Mouse (Mus musculus) lung, postnatal 36 days (tissue): ENCODE results near the gene Dnaja3.

ENCODE experiments used
- DNase-seq: peaks from one replicate; pipeline ENCODE4 v3.0.0; 2022; ENCODE audit warnings: mixed read lengths

Dnaja3 gene

DNA sequence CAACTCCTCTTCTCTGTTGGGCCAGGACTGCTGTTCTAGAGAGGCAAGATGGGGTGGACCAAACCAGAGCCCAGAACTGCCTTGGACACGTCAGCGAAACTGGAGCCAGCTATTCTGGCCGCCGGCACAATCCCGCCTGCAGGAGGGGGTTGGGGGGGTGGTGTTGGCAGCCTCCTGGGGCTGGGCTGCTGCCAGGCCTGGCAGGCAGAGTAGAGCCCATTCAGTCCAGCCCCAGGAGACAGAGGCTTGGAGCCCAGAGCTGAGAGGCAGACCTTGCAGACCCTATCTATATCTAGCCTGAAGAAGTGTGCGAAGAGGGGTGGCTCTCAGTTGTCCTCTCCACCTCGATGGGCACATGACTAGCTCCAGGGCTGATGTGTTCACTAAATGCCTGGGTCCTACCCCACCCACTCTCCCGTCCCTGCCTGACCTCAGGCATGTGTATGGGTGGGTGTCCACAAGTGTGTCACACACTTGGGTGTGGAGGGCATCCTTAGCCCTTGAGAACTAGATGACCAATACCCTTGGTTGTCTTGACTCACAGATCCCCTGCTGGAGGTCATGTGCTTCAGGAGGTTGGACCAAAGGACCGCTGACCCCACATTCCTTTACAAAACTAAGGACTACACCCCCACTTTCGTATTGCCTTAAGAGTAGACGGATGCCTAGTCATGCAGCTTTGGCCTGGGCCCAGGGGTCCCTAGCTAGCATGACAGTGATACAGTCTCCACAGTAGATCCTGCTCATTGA, 4.1 kb downstream of the Dnaja3 start:
- DNase-seq, result peak; percentile 91

DNA sequence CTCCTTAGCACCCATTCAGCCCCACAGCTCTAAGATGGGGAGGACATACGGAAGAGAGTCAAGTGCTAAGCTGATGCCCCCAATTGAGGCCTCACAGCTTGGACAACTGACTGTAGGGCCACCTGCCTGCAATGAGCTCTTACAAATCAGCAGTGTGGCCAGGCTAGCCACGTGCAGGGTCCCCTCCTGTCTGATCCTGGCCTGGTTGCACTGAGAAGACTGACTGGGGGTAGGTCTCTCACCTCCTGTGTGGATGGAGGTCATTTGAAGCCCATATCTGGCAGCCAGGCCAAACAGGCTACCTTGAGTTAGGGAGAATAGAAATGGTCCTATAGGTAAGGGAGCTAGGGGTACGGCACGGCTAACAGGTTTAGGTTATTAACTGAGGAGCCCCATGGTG, 6.1 kb downstream of the Dnaja3 start:
- no peak for DNase-seq

DNA sequence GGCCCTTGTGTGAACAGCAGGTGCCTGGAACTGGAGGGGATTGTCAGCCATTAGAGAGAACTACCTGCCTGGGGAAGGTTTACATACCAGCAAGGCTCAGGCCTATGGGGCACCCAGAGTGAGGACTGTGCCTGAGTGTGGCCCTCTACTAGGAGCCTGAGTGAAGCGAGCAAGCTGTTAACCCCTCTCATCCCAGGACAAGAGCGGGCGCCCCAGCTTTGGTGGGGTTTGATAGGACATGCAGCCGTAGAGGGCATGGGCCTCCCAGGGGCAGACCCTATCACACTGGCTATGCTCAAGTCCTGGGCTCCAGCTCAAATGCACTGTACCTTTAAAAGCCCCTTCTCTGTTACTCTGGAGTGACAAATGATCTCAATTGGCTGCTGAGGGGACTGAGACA, 7.0 kb downstream of the Dnaja3 start:
- DNase-seq, result no peak

DNA sequence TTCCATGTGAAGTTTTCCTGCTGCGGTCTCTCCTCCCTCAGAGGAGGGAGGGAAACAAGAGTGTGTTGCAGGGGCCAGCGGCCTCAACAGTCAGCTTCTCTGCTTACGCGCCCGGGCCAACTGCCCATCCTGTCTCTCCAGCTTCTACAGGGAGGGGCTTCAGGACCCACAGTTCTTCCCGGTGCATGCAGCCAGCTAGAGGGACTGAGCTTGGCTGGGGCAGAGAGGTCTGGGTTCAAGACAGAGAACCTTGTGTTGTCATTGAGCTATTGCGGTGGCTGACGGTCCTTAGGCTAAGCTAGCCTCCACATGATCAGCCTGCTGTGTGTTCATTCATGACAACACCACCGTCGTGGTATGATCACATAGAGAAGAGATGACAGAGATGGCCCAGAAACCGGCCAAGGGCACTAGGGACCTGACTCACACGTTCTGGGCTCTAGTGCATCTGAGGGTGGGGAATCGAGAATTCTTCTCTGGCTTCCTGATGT, 7.9 kb downstream of the Dnaja3 start:
- peak; percentile 49 for DNase-seq

DNA sequence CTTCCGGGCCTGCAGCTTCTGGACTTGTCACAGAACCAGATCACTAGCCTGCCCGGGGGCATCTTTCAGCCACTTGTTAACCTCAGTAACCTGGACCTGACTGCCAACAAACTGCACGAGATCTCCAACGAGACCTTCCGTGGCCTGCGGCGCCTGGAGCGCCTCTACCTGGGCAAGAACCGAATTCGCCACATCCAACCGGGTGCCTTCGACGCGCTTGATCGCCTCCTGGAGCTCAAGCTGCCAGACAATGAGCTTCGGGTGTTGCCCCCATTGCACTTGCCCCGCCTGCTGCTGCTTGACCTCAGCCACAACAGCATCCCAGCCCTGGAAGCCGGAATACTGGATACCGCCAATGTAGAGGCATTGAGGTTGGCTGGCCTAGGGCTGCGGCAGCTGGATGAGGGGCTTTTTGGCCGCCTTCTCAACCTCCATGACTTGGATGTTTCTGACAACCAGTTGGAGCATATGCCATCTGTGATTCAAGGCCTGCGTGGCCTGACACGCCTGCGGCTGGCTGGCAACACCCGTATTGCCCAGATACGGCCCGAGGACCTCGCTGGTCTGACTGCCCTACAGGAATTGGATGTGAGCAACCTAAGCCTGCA, 8.7 kb downstream of the Dnaja3 start:
- no peak for DNase-seq

DNA sequence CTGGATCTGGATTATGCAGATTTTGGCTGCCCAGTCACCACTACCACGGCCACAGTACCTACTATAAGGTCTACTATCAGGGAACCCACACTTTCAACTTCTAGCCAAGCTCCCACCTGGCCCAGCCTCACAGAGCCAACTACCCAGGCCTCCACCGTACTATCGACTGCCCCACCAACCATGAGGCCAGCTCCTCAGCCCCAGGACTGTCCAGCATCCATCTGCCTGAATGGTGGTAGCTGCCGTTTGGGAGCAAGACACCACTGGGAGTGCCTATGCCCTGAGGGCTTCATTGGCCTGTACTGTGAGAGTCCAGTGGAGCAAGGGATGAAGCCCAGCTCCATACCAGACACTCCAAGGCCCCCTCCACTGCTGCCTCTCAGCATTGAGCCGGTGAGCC, 9.4 kb downstream of the Dnaja3 start:
- no peak for DNase-seq

DNA sequence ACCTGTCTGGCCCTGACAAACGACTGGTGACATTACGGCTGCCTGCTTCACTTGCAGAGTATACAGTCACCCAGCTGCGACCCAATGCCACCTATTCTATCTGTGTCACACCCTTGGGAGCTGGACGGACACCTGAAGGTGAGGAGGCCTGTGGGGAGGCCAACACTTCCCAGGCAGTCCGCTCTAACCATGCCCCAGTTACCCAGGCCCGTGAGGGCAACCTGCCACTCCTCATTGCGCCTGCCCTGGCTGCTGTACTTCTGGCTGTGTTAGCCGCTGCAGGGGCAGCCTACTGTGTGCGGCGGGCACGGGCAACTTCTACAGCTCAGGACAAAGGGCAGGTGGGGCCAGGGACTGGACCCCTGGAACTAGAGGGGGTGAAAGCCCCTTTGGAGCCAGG, 9.9 kb downstream of the Dnaja3 start:
- DNase-seq, result no peak

DNA sequence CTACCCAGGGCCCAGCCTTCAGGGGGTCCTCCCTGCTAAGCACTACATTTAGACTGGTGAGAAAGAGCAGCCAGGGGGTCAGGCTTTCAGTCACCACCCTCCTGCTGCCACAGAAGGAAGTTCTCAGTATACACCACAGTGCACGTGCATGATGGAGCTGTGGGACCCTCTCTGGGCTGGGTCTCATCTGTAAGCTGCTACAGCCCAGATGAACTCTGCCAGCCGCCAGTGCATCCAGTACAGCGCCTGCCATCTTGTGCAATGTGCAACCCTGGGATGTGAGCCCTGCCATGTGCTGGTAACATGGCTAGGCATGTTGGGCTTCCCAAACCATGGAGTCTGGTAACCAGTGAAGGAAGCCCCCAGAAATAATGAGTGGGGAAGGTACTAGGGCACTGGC, 10.4 kb downstream of the Dnaja3 start:
- DNase-seq, result no peak

DNA sequence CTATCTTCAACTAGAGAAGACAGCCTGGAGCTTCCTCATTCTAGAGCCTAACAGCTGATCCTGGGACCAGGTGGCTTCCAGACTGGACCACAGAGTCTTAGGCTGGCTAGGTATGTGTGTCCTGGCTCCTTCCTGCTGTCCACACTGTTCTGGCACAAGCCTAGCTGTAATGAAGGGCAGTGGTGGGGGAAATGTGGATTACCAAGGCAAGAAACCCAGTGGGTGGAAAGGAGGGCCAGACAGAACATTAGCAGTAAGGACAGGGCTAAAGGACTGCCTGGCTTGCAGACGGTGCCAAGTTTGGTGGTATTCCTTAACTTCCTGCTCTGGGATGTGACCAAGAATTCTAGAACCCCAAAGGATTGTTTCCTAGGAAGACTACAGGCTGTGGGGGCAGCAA, 11.3 kb downstream of the Dnaja3 start:
- DNase-seq, result no peak

DNA sequence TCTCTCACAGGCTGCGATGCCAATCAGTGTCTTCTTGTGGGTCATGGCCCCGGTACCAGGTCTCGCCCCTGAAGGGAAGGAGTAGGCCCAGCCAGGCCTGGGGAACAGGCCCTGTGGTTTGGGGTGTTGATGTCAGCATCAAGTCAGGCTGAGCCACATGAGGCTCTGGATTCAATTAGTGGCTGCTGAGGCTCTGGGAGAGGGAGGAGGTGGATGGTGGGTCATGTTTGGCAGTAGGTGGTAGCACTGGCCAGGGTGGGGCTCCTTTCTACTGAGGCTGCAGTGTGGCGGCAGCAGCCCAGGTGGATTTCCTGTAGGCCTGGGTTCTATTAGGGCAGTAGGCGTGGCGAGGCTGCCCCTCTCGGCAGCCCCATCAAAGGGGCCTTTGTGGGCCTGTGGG, 11.8 kb downstream of the Dnaja3 start:
- no peak for DNase-seq

DNA sequence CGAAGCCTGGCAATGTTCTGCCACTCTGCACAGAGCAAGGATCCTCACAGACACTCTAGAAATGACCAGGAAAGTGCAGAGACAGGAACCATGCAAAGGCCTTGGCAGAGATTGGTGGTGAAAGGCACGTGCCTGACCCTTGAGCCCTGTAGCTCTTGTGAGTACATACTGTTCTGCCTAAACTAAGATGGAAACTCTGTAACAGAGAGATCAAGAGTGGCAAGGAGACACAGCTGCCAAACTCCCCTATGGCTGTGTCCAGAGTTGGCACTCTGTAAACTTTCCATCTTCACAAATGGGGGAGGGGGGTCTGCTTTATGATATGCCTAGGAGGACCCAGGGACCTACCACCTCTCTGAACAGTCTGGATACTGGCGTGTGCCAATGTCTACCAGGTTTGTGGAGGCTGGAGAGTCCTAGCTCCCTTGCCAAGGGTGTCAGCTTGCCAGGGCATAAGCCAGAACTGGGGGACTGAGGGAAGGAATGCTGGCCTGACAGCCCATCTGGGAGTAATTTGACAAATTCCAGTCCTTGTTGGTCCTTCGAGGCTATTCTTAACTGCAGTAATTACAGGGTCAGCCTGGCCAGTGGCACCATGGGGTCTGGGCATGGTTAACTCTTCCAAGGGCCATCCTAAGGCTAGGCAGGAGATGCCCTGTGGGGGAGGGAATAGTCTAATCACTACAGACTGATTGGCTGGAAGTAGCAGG, 13.1 kb downstream of the Dnaja3 start:
- peak; percentile 63 for DNase-seq

DNA sequence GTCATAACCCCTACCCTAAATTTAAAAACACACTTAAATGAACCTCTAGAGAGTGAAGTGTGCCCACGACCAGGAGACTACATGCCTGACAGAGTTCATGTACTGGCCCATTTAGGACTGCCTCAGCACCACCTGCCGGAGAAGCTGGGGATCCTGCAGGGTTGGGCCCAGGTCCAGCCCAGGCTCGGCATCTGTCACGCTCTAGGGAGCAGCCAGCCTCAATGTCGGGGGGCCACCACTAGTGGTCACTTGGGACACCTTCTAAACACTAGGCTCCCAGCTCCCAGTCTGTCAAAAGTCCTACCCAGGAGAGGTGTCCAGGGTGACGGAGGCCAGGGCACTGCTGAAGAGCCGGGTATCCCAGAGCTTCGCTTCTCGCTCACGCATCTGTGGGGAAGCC, 14.9 kb downstream of the Dnaja3 start:
- DNase-seq, result peak; percentile 29

DNA sequence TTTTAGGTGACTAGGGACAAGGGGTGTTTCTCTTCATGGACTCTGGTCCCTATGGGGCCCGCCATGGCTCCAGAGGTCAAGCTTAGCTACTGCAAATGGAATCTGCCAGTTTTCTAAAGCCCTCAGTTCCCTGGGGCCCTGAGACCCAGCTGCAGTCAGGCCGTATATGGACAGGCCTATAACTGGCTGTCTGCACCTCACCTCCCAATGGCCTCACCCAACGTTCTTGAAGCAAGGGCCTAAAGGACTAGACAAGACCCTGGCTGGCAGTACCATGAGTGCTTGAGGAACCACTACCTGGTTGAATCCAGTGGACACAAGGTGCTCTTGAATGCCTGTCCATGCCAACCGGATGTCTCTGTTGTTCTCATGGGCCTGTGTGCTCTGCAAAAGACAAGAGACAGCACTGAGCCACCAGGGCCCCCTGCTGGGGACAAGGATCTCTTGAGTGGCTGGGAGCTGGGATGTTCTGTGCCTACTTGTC, 15.5 kb downstream of the Dnaja3 start:
- peak; percentile 76 for DNase-seq

DNA sequence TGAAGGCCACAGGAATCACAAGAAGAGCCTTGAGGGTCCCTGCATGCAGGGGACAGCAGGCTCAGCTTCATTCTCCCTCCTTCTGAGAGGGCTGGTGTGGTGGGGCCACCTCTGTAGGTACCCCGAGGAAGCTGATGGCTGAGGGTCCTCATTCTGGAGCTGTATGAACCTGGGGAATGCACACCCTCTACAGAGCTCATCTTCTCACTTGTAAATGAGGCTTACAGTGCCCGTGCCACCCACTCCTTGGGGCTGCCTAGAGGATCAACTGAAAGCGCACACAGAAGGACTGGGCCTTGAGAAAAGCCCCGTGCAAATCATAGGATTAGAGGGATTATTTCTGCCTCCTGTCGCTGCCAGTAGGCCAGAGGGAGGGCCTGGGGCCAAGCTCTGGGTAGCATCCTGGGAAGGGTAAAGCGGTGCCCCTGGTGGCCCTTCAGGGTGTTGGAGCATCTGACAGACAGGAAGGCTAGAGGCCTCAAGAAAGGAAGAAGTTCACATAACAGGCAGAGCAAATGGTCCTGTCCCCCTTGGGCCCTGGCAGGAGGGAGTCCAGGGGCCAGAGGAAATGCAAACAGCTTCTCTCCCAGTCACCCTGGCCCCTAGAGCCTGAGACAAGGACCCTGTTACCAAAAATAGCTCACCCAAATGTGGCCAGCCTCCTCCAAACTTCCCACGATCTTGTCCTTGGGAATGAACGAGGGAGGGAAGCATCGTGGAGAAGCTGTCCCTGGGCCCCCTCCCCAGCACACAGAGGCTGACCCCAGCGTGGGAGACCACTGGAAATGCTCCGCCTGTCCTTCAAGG, 16.2 kb downstream of the Dnaja3 start:
- DNase-seq, result peak; percentile 23

DNA sequence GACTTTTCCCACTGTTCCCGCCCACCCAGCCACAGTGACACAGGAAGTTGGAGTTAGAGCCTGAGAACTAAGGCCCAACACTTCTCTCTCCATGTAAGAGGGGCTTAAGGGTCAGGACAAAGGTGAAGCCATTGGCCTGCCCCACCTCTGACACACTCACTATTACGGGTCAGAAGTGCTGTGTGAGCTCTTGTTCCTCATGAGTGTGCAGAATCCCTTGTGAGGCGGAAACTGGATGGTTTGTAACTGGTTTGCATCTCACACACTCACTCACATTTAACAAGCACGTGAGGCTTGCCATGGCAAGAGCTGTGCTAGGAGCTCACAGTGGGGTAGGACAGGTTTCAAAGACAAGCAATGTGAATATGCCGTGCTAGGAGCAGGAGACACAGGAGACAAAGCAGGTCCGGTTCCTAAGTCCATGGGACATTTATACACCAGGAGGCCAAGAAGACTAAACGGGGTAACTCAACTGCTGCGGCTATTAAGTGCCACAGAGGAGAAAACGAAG, 16.8 kb downstream of the Dnaja3 start:
- peak; percentile 14 for DNase-seq

DNA sequence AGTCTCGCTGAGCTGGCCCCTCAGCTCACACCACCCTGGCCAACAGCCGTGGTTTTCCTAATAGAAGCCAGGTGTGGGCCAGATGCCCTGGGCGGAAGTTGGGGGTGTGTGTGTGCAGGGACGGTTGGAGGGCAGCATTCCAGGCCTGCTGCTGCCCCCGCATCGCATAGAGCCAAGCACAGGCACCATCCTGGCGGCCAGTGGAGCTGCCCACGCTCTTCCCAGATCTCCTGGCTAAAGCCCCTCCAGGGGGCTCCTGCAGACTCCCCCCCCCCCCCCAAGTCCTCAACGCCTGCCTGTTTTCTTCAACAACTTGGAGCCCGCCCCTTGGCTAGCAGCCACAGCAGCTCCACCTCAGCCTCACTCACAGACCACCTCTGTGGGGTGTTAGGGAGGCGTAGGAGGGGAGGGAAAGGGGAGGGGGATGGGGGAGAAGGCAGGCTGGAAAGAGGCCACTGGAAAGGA, 19.0 kb downstream of the Dnaja3 start:
- peak; percentile 21 for DNase-seq

DNA sequence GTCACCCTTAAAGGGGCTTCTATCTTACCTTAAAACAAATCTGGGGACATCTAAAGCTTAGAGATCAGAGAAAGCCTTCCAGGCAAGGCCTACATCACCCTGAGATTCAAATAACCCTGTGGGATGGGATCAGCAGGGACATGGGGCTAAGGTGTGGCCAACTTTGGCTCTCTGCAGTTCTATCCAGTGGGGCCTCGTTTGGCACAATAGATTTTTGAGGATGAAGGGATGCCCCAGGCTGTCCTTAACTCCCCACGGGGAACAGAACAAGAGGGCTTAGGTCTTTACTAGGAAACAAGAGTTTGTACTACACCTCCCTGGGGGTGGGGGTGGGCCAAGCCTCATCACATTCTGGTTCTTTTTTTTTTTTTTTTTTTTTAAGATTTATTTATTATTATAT, 19.5 kb downstream of the Dnaja3 start:
- DNase-seq, result no peak

DNA sequence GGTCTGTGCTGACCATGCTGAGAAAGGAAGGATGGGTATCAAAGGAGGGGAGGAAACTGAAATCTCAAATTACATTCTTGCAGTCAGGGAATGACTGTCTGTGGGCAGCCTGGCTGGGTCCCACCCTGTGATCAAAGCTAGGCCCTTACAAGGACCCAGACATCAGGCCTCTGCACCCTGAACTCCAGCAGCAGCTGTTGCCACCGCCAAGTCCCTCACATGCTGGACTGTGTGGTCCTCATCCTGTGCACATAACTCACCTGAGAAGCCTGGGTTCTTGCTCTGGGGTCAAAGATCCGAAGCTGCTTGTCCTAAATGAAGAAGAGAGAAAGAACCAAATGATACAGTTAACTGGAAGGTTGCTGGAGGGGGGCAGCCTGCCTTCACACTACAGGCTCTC, 21.8 kb downstream of the Dnaja3 start:
- no peak for DNase-seq

DNA sequence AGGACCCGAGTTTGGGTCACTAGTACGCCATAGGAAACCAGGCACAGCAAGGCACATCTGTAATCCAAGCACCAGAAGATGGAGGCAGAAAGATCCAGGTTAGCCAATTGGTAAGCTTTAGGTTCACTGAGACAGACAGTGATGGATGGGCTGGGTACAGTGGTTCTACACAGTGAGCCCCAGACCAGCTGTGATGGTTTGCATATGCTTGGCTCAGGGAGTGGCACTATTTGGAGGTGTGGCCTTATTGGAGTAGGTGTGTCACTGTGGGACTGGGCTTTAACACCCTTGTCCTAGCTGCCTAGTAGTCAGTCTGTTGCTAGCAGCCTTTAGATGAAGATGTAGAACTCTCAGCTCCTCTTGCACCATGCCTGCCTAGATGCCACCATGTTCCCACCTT, 24.0 kb downstream of the Dnaja3 start:
- no peak for DNase-seq

DNA sequence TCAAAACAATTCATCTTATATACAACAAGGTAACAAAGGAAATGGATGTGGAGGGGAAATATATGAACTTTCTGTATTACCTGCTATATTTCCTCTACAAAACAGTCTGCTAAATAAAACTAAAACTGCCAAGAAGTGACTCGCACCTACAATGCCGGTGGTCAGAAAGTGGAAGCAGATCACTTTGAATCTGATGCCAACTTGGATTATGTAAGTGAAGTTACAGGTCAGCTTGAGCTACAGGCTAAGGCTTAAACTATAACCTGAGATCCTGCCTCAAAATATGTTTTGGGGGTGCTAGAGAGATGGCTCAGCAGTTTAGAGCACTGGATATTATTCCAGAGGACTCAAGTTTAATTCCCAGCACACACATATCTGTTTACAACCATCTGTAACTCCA, 25.9 kb downstream of the Dnaja3 start:
- no peak for DNase-seq

DNA sequence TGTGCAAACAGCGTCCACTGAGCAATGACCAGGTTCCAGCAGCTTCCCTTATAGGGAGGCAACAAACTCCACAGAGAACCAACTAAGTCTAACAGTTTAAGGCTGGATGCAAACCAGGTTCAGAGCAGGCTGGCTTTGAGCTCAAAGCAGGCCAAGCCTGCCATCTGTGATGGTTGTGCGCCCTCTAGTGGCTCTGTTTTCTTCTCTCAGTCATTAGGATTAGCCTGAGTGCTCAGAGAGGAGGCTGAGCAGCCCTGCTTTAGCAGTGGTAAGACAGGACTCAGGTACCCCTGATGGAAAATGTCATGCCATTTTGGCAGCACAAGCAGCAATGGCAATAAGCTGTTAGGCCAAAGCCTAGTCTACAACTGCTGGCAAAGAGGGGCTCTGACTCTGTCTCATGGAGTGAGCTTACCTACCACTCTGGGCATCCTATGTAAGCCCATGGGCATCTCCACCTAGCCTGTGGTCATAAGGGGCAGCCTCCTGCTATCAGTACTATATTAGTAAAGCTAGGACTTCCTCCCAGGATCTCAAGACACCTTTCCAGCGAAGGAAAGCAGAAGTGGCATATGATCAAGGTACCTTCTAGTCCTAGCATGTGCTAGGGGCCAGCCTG, 27.5 kb downstream of the Dnaja3 start:
- DNase-seq, result peak; percentile 95

DNA sequence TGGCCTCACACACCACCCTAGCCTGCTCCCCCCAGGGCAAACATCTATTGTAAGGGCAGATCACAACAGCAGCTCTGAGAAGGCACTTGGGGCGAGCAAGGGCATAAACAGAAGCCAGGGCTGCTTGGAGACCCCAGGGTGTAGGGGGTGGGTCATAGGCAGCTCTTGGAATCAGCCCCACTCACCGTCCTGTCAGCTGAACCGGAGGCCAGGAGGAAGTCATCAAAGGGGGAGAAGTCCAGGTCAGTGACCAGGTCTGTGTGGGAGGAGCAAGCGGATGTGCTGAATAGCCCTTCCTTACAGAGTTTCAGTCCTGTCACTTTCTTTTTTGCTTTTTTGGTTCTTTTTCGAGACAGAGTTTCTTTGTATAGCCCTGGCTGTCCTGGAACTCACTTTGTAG, 30.5 kb downstream of the Dnaja3 start:
- DNase-seq, result no peak
